Mouse (Mus musculus) embryonic facial prominence, embryonic 11.5 days (tissue): ENCODE results near the gene Phlda3. TPM values are rescaled to one million over a fixed set of nuclear protein-coding genes. Genes with fewer than 3 reads are reported as not detected.

Experiments
- ATAC-seq: fragments of 200-750 bp; cut with Nextera tagmentation; replicated peaks from 2 replicates; pipeline ENCODE4 v1.8.0; 2017; ENCODE audit warnings: low read depth; ENCODE audit not compliant: insufficient number of reproducible peaks, low FRiP score, low TSS enrichment
- DNase-seq: peaks from one replicate; pipeline ENCODE4 v3.0.0-alpha.2; 2015; ENCODE audit warnings: low spot score
- H3K27ac ChIP-seq: fragments of 300-500 bp; sonication (generic); replicated peaks from 2 replicates; pipeline ENCODE4 v1.5.1; 2014; ENCODE audit warnings: mild to moderate bottlenecking, low read depth, low read length, control low read depth
- H3K27me3 ChIP-seq: fragments of 300-500 bp; sonication (generic); 2 replicates; pipeline ENCODE4 v1.6.1; 2014; ENCODE audit warnings: mild to moderate bottlenecking, low read length, moderate library complexity, mixed read lengths; ENCODE audit not compliant: control insufficient read depth, insufficient read depth
- H3K36me3 ChIP-seq: fragments of 300-500 bp; sonication (generic); replicated peaks from 2 replicates; pipeline ENCODE4 v1.6.1; 2014; ENCODE audit warnings: low read depth, mild to moderate bottlenecking, low read length, moderate library complexity, mixed read lengths; ENCODE audit not compliant: control insufficient read depth, insufficient read depth
- H3K4me1 ChIP-seq: fragments of 300-500 bp; sonication (generic); 2 replicates; pipeline ENCODE4 v1.6.1; 2014; ENCODE audit warnings: low read length, mixed read lengths; ENCODE audit not compliant: control insufficient read depth, insufficient read depth
- H3K4me2 ChIP-seq: fragments of 300-500 bp; sonication (generic); 2 replicates; pipeline ENCODE4 v1.6.1; 2014; ENCODE audit warnings: low read depth, mild to moderate bottlenecking, control low read depth, low read length, moderate library complexity
- H3K4me3 ChIP-seq: fragments of 300-500 bp; sonication (generic); 2 replicates; pipeline ENCODE4 v1.5.1; 2014; ENCODE audit warnings: low read depth, low read length, control low read depth
- H3K9ac ChIP-seq: fragments of 300-500 bp; sonication (generic); replicated peaks from 2 replicates; pipeline ENCODE4 v1.6.1; 2014; ENCODE audit warnings: mild to moderate bottlenecking, control low read depth, low read length
- H3K9me3 ChIP-seq: fragments of 300-500 bp; sonication (generic); replicated peaks from 2 replicates; pipeline ENCODE4 v1.6.1; 2016; ENCODE audit warnings: mild to moderate bottlenecking, low read length, inconsistent platforms, mixed read lengths; ENCODE audit not compliant: control insufficient read depth
- WGBS: fragments of 180-500 bp; shearing (Covaris S2); extraction: QIAGEN DNeasy Blood & Tissue Kit; methylation state at CpG from one replicate; pipeline ENCODE4 v1.1.7; 2014; 5-methylcytosine and 5-hydroxymethylcytosine counted together
- polyA plus RNA-seq: library from polyadenylated mRNA; unstranded; fragments of >200 nt; fragmentation: Nextera tagmentation; extraction: Ambion mirVana; gene quantifications from 2 replicates; pipeline ENCODE4 v1.2.1, GENCODE M21; 2014

The Phlda3 gene
- polyA plus RNA-seq, 1 experiment from 2014 or later, result 33.5 TPM

GRCm38 (mm10) chr1:135735460-135735859 is 30.5 kb upstream of the Phlda3 start:
- Histone ChIP-seq H3K27ac (no peak overlapping the region), H3K9me3 (no peaks in the 10 kb centered on the region), H3K36me3 (no peaks in the 10 kb centered on the region), H3K27me3 (no peaks in the 10 kb centered on the region), H3K4me3 (no peak overlapping the region), H3K9ac (peak overlapping the region; percentile 32; the same call in 1 of the 2 replicates), H3K4me1 (peaks cover 21% of the 10 kb centered on the region), H3K4me2 (no peak overlapping the region)
- ATAC-seq (no peak), DNase-seq (no peak)
- WGBS, result 13% methylated on average over 6 of the region's 6 CpGs

- Histone ChIP-seq H3K4me1 (no peaks in the 10 kb centered on the region; the same call in 1 of the 2 replicates), H3K4me2 (no peak overlapping the region), H3K27ac (no peak overlapping the region), H3K9ac (no peak overlapping the region), H3K27me3 (no peaks in the 10 kb centered on the region), H3K9me3 (no peaks in the 10 kb centered on the region), H3K4me3 (no peak overlapping the region), H3K36me3 (no peaks in the 10 kb centered on the region)
- no peak for DNase-seq
- ATAC-seq, result no peak
- 92% methylated on average over 7 of the region's 7 CpGs for whole genome bisulfite sequencing
Measured at GRCm38 (mm10) chr1:135744987-135745386, 20.9 kb upstream of the Phlda3 start.

- Histone ChIP-seq H3K4me2 (no peak overlapping the region), H3K4me3 (no peak overlapping the region), H3K4me1 (no peaks in the 10 kb centered on the region; the same call in 1 of the 2 replicates), H3K27me3 (no peaks in the 10 kb centered on the region), H3K9ac (no peak overlapping the region), H3K9me3 (no peaks in the 10 kb centered on the region), H3K36me3 (no peaks in the 10 kb centered on the region), H3K27ac (no peak overlapping the region)
- 85% methylated on average over 4 of the region's 4 CpGs for WGBS
- ATAC-seq (no peak), DNase-seq (no peak)
Measured at GRCm38 (mm10) chr1:135746248-135746647, 19.7 kb upstream of the Phlda3 start.

GRCm38 (mm10) chr1:135752737-135753348 is 13.1 kb upstream of the Phlda3 start:
- WGBS, result 12% methylated on average over 10 of the region's 10 CpGs
- no peak overlapping the region for H3K27ac ChIP-seq

GRCm38 (mm10) chr1:135755287-135755686 is 10.6 kb upstream of the Phlda3 start:
- H3K9ac ChIP-seq, result no peak overlapping the region
- no peaks in the 10 kb centered on the region for H3K27me3 ChIP-seq
- 51% methylated on average over 9 of the region's 9 CpGs for WGBS
- no peak overlapping the region for H3K4me2 ChIP-seq
- no peaks in the 10 kb centered on the region for H3K9me3 ChIP-seq
- H3K4me1 ChIP-seq, result no peaks in the 10 kb centered on the region
- no peak overlapping the region for H3K27ac ChIP-seq
- ATAC-seq (no peak), DNase-seq (no peak)
- no peak overlapping the region for H3K4me3 ChIP-seq
- H3K36me3 ChIP-seq, result no peaks in the 10 kb centered on the region

More at GRCm38 (mm10) chr1:135752737-135753348, 13.1 kb upstream of the Phlda3 start:
- no peak overlapping the region; the same call in 1 of the 2 replicates for H3K9ac ChIP-seq
- peak; percentile 96 for DNase-seq
- no peaks in the 10 kb centered on the region for H3K36me3 ChIP-seq
- H3K9me3 ChIP-seq, result no peaks in the 10 kb centered on the region
- no peak overlapping the region for H3K4me3 ChIP-seq
- H3K4me1 ChIP-seq, result no peaks in the 10 kb centered on the region
- H3K27me3 ChIP-seq, result no peaks in the 10 kb centered on the region
- ATAC-seq, result peak; percentile 98
- no peak overlapping the region for H3K4me2 ChIP-seq

- no peaks in the 10 kb centered on the region for H3K36me3 ChIP-seq
- no peak overlapping the region for H3K4me2 ChIP-seq
- DNase-seq (no peak), ATAC-seq (no peak)
- H3K27me3 ChIP-seq, result no peaks in the 10 kb centered on the region
- no peak overlapping the region for H3K27ac ChIP-seq
- H3K9me3 ChIP-seq, result no peaks in the 10 kb centered on the region
- H3K4me1 ChIP-seq, result no peaks in the 10 kb centered on the region
- H3K4me3 ChIP-seq, result no peak overlapping the region
- H3K9ac ChIP-seq, result no peak overlapping the region
- 93% methylated on average over 3 of the region's 3 CpGs for WGBS
Measured at GRCm38 (mm10) chr1:135755913-135756312, 10.0 kb upstream of the Phlda3 start.

- H3K27ac ChIP-seq, result no peak overlapping the region
- H3K27me3 ChIP-seq, result no peaks in the 10 kb centered on the region
- H3K4me2 ChIP-seq, result no peak overlapping the region
- H3K9me3 ChIP-seq, result no peaks in the 10 kb centered on the region
- H3K4me3 ChIP-seq, result no peak overlapping the region
- H3K36me3 ChIP-seq, result no peaks in the 10 kb centered on the region
- 74% methylated on average over 8 of the region's 8 CpGs for WGBS
- no peaks in the 10 kb centered on the region for H3K4me1 ChIP-seq
- H3K9ac ChIP-seq, result no peak overlapping the region
- DNase-seq, result no peak
- ATAC-seq, result no peak
Measured at GRCm38 (mm10) chr1:135757287-135757686, 8.6 kb upstream of the Phlda3 start.

GRCm38 (mm10) chr1:135759685-135760084 is 6.2 kb upstream of the Phlda3 start:
- no peaks in the 10 kb centered on the region for H3K36me3 ChIP-seq
- H3K4me2 ChIP-seq, result no peak overlapping the region
- H3K4me3 ChIP-seq, result no peak overlapping the region
- H3K9ac ChIP-seq, result no peak overlapping the region
- H3K27ac ChIP-seq, result no peak overlapping the region
- no peaks in the 10 kb centered on the region for H3K4me1 ChIP-seq
- 67% methylated on average over 4 of the region's 4 CpGs for whole genome bisulfite sequencing
- H3K27me3 ChIP-seq, result no peaks in the 10 kb centered on the region
- no peak for ATAC-seq
- DNase-seq, result no peak
- H3K9me3 ChIP-seq, result no peaks in the 10 kb centered on the region
